Mouse (Mus musculus) adrenal gland, adult 18-20 months (tissue): ENCODE results near the gene Nudcd3. TPM values are rescaled to one million over a fixed set of nuclear protein-coding genes. Genes with fewer than 3 reads are reported as not detected.
"Not testable (repeated sequence)": the region's sequence is repeated elsewhere in the genome, so short reads cannot be mapped to it uniquely, and the experiment has no call there.

Experiments used
- DNase-seq, 2 experiments: peaks; one replicate each; pipeline ENCODE4 v3.0.0; 2021 to 2022; ENCODE audit warnings: low spot score in 2 of 2
- total RNA-seq, 2 experiments: library from RNA; stranded (reverse); gene quantifications; 1 replicate in 1 of 2; 2 replicates in 1 of 2; pipeline ENCODE4 v1.2.3; 2021

Nudcd3 gene
- total RNA-seq, 2 experiments from 2014 or later: 54.9 to 64.9 TPM

GRCm38 (mm10) chr11:6130578-6130977 is 69.6 kb downstream of the Nudcd3 start:
- no peak for DNase-seq

GRCm38 (mm10) chr11:6123605-6124120 is 76.6 kb downstream of the Nudcd3 start:
- no peak for DNase-seq

GRCm38 (mm10) chr11:6122631-6123030 is 77.6 kb downstream of the Nudcd3 start:
- no peak for DNase-seq

GRCm38 (mm10) chr11:6120596-6120995 is 79.6 kb downstream of the Nudcd3 start:
- no peak for DNase-seq

GRCm38 (mm10) chr11:6120001-6120400 is 80.2 kb downstream of the Nudcd3 start:
- no peak for DNase-seq

- no peak for DNase-seq
Measured at GRCm38 (mm10) chr11:6119312-6119711, 80.9 kb downstream of the Nudcd3 start.

- no peak for DNase-seq
Measured at GRCm38 (mm10) chr11:6117956-6118355, 82.3 kb downstream of the Nudcd3 start.

GRCm38 (mm10) chr11:6111734-6112484 is 88.3 kb downstream of the Nudcd3 start:
- DNase-seq: no peak

GRCm38 (mm10) chr11:6109990-6110389 is 90.2 kb downstream of the Nudcd3 start:
- no peak for DNase-seq

DNA sequence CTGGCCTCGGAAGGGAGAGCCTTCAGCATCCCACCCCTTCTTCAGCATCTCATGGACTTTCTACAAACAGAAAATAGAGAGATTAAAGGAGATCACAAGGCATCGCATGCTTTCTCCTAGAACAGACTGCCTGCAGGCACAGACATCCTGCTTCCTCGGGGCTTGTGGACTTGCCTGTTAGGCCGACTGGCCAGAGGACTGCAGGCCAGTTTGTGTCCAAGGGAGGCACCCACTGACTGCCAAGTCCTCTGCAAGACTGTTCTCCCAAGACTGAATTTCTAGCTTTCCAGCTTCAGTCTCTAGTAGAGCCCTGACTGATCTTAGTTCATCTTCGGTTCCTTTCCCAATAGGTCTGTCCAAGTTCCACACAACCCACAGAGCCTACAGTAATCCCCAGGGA is 91.9 kb downstream of the Nudcd3 start:
- no peak for DNase-seq

GRCm38 (mm10) chr11:6107722-6108121 is 92.5 kb downstream of the Nudcd3 start:
- no peak for DNase-seq

GRCm38 (mm10) chr11:6104734-6105133 is 95.5 kb downstream of the Nudcd3 start:
- no peak for DNase-seq

- DNase-seq: not testable (repeated sequence)
Measured at GRCm38 (mm10) chr11:6096637-6097036, 103.6 kb downstream of the Nudcd3 start.

- no peak for DNase-seq
Measured at GRCm38 (mm10) chr11:6086991-6087390, 113.2 kb downstream of the Nudcd3 start.

GRCm38 (mm10) chr11:6078737-6079136 is 121.5 kb downstream of the Nudcd3 start:
- no peak for DNase-seq

DNA sequence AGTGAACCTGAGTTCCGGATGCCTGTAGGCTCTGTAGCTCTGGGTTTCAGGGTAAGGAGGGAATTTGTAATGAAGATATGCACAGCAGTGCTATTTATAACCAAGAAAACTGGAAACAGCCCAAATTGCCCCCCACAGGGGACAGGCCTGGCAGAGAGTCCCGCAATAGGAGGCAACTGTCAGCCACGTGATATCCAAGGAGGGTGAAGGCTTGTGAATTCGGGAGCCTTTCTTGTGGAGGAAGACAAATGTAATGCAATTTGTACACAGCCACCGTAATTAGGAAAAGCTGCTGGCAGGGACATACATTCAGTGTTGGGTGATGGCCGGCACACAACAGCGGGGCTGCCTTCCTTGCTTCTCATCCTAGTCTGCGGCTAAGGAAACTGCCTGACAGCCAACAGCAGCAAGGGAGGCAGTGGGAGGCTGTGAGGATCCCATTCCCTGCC is 124.6 kb downstream of the Nudcd3 start:
- no peak for DNase-seq

GRCm38 (mm10) chr11:6068181-6068957 is 131.8 kb downstream of the Nudcd3 start:
- no peak for DNase-seq

GRCm38 (mm10) chr11:6067160-6067559 is 133.1 kb downstream of the Nudcd3 start:
- DNase-seq: no peak

- no peak for DNase-seq
Measured at GRCm38 (mm10) chr11:6066176-6066575, 134.0 kb downstream of the Nudcd3 start, which contains the start of gene Camk2b. Camk2b (minus strand) TSS chr11:6066362.

DNA sequence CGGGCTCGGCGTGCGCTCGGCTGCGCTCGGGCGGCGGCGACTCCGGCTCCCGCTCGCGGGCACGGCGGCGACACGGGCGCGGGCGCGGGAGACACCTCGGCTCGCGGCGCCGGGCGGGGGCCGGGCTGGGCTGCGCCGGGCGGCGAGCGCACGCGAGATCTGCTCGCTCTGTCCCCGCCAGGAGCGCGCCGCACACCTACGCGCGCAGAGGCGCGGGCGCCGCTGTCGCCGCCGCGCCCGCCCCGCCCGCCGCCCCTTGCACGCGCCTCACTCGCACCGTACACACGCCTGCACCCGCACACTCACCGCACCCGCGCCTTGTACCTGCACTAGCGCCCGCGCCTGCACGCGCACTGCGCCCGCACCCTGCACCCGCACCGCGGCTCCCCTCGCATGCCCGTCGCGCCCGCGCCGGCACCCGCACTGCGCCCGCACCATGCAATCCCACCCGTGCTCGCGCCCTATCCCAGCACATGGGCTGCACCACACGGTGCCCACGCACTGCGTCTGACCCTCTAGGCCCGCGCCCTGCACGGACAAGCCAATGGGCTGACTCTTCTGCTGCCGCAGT is 134.6 kb downstream of the Nudcd3 start:
- no peak for DNase-seq

DNA sequence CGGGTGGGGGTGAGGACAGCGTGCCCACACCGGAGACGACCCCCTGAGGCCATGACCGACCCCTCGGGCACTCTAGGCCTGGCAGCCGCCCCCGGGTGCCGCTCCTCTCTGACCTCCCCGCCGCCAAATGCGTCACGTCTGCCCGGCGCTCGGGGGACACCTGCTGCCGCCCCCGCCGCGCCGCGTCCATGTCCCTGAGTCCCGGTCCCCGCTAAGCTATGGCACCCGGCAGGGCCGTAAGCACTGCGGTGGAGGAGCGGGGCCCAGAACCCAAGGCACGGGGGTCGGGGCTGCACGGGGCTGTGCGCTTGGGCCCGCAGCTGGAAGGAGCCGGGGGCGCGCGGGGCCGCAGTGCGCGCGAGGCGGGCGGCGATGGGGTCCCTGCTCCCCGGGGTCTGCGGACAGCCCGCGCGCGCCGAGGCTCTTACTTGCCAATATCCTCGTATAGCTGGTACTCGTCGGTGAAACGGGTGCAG is 135.1 kb downstream of the Nudcd3 start:
- peak in 1 of 2 experiments; percentile 12 for DNase-seq
